Mouse (Mus musculus) E14TG2a.4 (cell line): ENCODE results near the gene Celf5.

ENCODE experiments used
- H3K27me3 ChIP-seq: 2 replicates; pipeline ENCODE4 v1.6.1; 2014; ENCODE audit warnings: low read length, control low read depth; ENCODE audit not compliant: insufficient read depth
- H3K36me3 ChIP-seq: 2 replicates; pipeline ENCODE4 v1.6.1; 2014; ENCODE audit warnings: low read length, control low read depth; ENCODE audit not compliant: insufficient read depth
- H3K4me1 ChIP-seq: replicated peaks from 2 replicates; pipeline ENCODE4 v1.6.1; 2014; ENCODE audit warnings: low read depth, low read length, control low read depth
- H3K4me3 ChIP-seq: replicated peaks from 2 replicates; pipeline ENCODE4 v1.5.1; 2014; ENCODE audit warnings: mild to moderate bottlenecking, low read length
- H3K9me3 ChIP-seq: 2 replicates; pipeline ENCODE4 v1.6.1; 2014; ENCODE audit warnings: low read length, control low read depth
- CTCF ChIP-seq: conservative IDR thresholded peaks from 2 replicates; pipeline ENCODE4 v1.5.1; 2014; ENCODE audit warnings: low read length
- NANOG ChIP-seq: IDR thresholded peaks from 2 replicates; pipeline ENCODE4 v1.6.1; 2014; ENCODE audit warnings: borderline replicate concordance, low read length, mixed read lengths
- POU5F1 ChIP-seq: IDR thresholded peaks from 2 replicates; pipeline ENCODE4 v1.6.1; 2014; ENCODE audit warnings: low read length, borderline replicate concordance

The Celf5 gene

DNA sequence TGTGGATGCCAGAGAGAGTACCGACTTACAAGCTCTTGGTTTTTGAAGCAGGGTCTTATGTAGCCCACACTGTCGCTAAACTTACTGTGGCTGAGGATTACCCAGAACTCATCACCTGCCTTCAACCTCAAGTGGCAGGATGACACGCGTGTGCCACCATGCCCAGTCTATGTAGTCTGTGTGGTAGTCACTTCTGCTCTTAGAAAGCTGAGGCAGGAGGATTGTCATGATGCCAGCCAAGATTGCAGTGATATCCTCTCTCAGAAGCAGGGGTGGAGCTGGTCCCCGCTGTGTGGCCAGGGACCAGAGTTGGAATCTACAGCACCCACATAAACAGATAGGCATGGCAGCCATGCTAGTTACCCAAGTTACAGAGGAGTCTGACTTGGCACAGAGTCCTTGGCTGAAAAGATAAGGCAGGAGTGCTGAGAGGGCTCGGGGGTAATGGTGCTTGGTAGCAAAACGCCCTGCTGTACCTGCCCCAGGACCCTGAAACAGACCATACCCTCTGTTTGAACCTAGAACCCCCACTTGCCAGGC is 3.0 kb upstream of the Celf5 start:
- Histone ChIP-seq H3K9me3 (no peaks in the 10 kb centered on the region), H3K27me3 (peaks cover 15% of the 10 kb centered on the region), H3K4me1 (peaks cover 86% of the 10 kb centered on the region), H3K36me3 (peaks cover 49% of the 10 kb centered on the region), H3K4me3 (no peak overlapping the region)
- TF ChIP-seq POU5F1 (no peak), NANOG (no peak), CTCF (no peak)

GRCm38 (mm10) chr10:81485060-81485449 is 2.5 kb upstream of the Celf5 start:
- peaks cover 44% of the 10 kb centered on the region for H3K36me3 ChIP-seq
- TF ChIP-seq POU5F1 (no peak), CTCF (peak; percentile 25; the same call in 1 of the 2 replicates), NANOG (no peak)
- H3K27me3 ChIP-seq, result peaks cover 15% of the 10 kb centered on the region
- H3K4me1 ChIP-seq, result peaks cover 86% of the 10 kb centered on the region
- H3K9me3 ChIP-seq, result no peaks in the 10 kb centered on the region
- H3K4me3 ChIP-seq, result no peak overlapping the region

GRCm38 (mm10) chr10:81484441-81485059 is 2.0 kb upstream of the Celf5 start:
- TF ChIP-seq POU5F1 (no peak), NANOG (no peak), CTCF (no peak)
- no peaks in the 10 kb centered on the region for H3K9me3 ChIP-seq

GRCm38 (mm10) chr10:81483983-81484382 is 1.5 kb upstream of the Celf5 start:
- Histone ChIP-seq H3K4me3 (no peak overlapping the region), H3K27me3 (peaks cover 16% of the 10 kb centered on the region), H3K9me3 (no peaks in the 10 kb centered on the region), H3K36me3 (peaks cover 33% of the 10 kb centered on the region), H3K4me1 (peaks cover 79% of the 10 kb centered on the region)
- TF ChIP-seq CTCF, result peak; percentile 67
- TF ChIP-seq POU5F1, result no peak
- no peak for TF ChIP-seq NANOG

More at GRCm38 (mm10) chr10:81484441-81485059, 2.0 kb upstream of the Celf5 start:
- H3K27me3 ChIP-seq, result peaks cover 15% of the 10 kb centered on the region
- H3K4me1 ChIP-seq, result peaks cover 85% of the 10 kb centered on the region
- peaks cover 39% of the 10 kb centered on the region for H3K36me3 ChIP-seq
- H3K4me3 ChIP-seq, result no peak overlapping the region

DNA sequence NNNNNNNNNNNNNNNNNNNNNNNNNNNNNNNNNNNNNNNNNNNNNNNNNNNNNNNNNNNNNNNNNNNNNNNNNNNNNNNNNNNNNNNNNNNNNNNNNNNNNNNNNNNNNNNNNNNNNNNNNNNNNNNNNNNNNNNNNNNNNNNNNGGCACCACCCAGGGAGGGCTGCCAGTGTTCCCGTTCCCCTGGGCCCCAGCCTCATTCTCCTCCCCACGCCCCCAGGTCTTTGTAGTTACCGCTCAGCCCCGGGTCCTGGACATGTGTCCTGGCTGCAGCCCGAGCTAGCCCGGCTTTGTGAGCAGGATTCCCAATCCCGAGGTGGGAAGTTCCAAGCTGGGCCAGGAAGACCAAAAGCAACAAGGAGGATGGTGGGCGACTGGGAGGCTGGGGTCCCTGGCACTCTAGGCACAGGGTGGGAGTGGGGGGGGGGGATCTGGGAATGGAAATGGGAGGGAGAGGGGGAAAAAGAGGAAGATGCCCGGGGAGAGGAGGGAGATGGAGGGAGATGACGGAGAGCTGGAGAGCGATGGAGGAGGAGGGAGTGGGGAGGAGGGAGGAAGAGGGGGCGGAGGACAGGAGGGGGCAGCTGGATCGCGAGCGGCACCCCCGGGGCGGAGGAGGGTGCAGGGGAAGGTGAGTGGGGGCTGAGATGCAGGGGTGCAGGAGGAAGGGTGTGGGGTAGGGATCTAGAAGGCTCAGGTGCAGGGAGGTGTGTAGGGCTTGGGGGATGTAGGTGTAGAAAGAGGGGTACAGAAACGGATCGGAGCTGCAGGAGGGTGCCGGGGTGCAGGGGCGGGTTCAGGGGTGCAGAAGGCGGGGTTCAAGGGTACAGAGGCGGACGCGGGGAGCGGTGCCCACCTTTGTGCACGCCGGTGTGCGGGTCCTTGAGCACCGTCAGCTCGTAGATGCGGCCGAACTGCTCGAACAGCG is 640 bp downstream of the Celf5 start:
- no peaks in the 10 kb centered on the region for H3K9me3 ChIP-seq
- TF ChIP-seq POU5F1 (no peak), CTCF (no peak), NANOG (no peak)
- peaks cover 12% of the 10 kb centered on the region for H3K36me3 ChIP-seq
- peaks cover 25% of the 10 kb centered on the region for H3K27me3 ChIP-seq
- H3K4me3 ChIP-seq, result peak overlapping the region; percentile 84
- peaks cover 72% of the 10 kb centered on the region for H3K4me1 ChIP-seq

DNA sequence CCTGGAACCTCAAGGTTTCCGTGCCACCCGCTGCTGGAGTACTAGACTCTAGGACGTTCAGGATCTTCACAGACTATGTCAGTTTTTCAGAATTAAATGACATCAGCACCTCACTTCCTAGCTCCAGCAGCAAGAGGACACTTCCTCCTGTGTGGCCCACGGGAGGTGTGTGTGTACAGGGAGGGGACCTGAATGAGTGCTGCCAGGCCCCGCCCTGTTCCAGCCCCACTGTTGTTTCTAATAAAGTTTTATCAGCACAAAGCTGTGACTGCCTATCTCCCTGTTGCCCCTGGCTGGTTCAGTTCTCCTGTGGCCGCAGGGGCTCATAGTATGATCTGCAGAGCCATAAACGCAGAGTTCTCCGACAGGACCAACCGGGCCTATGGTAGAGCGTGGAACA is 8.0 kb downstream of the Celf5 start:
- TF ChIP-seq POU5F1 (no peak), NANOG (no peak), CTCF (no peak)
- peaks cover 70% of the 10 kb centered on the region for H3K4me1 ChIP-seq
- H3K27me3 ChIP-seq, result peaks cover 66% of the 10 kb centered on the region
- peaks cover 9% of the 10 kb centered on the region; the same call in 1 of the 2 replicates for H3K36me3 ChIP-seq
- no peaks in the 10 kb centered on the region for H3K9me3 ChIP-seq
- peak overlapping the region; percentile 46 for H3K4me3 ChIP-seq

GRCm38 (mm10) chr10:81473003-81473451 is 9.5 kb downstream of the Celf5 start:
- TF ChIP-seq NANOG (no peak), POU5F1 (no peak)
- peaks cover 74% of the 10 kb centered on the region for H3K4me1 ChIP-seq
- H3K4me3 ChIP-seq, result peak overlapping the region; percentile 46
- H3K9me3 ChIP-seq, result no peaks in the 10 kb centered on the region
- peaks cover 65% of the 10 kb centered on the region for H3K27me3 ChIP-seq
- peaks cover 9% of the 10 kb centered on the region; the same call in 1 of the 2 replicates for H3K36me3 ChIP-seq

GRCm38 (mm10) chr10:81472403-81473002 is 10.0 kb downstream of the Celf5 start:
- H3K4me3 ChIP-seq, result no peak overlapping the region
- H3K4me1 ChIP-seq, result peaks cover 75% of the 10 kb centered on the region
- H3K9me3 ChIP-seq, result no peaks in the 10 kb centered on the region
- H3K36me3 ChIP-seq, result peaks cover 12% of the 10 kb centered on the region
- peaks cover 65% of the 10 kb centered on the region for H3K27me3 ChIP-seq
- TF ChIP-seq CTCF, result no peak
- TF ChIP-seq POU5F1, result no peak
- no peak for TF ChIP-seq NANOG

- Histone ChIP-seq H3K27me3 (peaks cover 49% of the 10 kb centered on the region), H3K36me3 (peaks cover 12% of the 10 kb centered on the region), H3K4me1 (peaks cover 77% of the 10 kb centered on the region), H3K9me3 (no peaks in the 10 kb centered on the region), H3K4me3 (peak overlapping the region; percentile 53)
- TF ChIP-seq POU5F1 (no peak), CTCF (no peak), NANOG (no peak)
Measured at GRCm38 (mm10) chr10:81470454-81470853, 12.1 kb downstream of the Celf5 start.
